Mouse (Mus musculus) embryonic facial prominence, embryonic 14.5 days (tissue): ENCODE results near the gene Thap4. TPM values are rescaled to one million over a fixed set of nuclear protein-coding genes. Genes with fewer than 3 reads are reported as not detected.

Experiments
- ATAC-seq: fragments of 200-750 bp; cut with Nextera tagmentation; 2 replicates; pipeline ENCODE4 v1.8.0; 2017; ENCODE audit warnings: low read depth, moderate number of reproducible peaks, moderate TSS enrichment
- DNase-seq: peaks from one replicate; pipeline ENCODE4 v3.0.0-alpha.2; 2015; ENCODE audit warnings: low spot score
- H3K27ac ChIP-seq: fragments of 300-500 bp; sonication (generic); replicated peaks from 2 replicates; pipeline ENCODE4 v1.5.1; 2014; ENCODE audit warnings: low read depth, mild to moderate bottlenecking, low read length, moderate library complexity
- H3K27me3 ChIP-seq: fragments of 300-500 bp; sonication (generic); replicated peaks from 2 replicates; pipeline ENCODE4 v1.6.1; 2014; ENCODE audit warnings: low read length; ENCODE audit not compliant: control insufficient read depth, insufficient read depth
- H3K36me3 ChIP-seq: fragments of 300-500 bp; sonication (generic); 2 replicates; pipeline ENCODE4 v1.6.1; 2014; ENCODE audit warnings: low read length, mixed read lengths; ENCODE audit not compliant: control insufficient read depth, insufficient read depth
- H3K4me1 ChIP-seq: fragments of 300-500 bp; sonication (generic); 2 replicates; pipeline ENCODE4 v1.6.1; 2014; ENCODE audit warnings: antibody characterized with exemption, low read length; ENCODE audit not compliant: control insufficient read depth, insufficient read depth
- H3K4me2 ChIP-seq: fragments of 300-500 bp; sonication (generic); 2 replicates; pipeline ENCODE4 v1.6.1; 2014; ENCODE audit warnings: low read depth, mild to moderate bottlenecking, low read length, moderate library complexity, mixed read lengths
- H3K4me3 ChIP-seq: fragments of 300-500 bp; sonication (generic); 2 replicates; pipeline ENCODE4 v1.5.1; 2014; ENCODE audit warnings: low read depth, mild to moderate bottlenecking, low read length
- H3K9ac ChIP-seq: fragments of 300-500 bp; sonication (generic); 2 replicates; pipeline ENCODE4 v1.6.1; 2014; ENCODE audit warnings: low read depth, mild to moderate bottlenecking, low read length, moderate library complexity, mixed read lengths
- H3K9me3 ChIP-seq: fragments of 300-500 bp; sonication (generic); 2 replicates; pipeline ENCODE4 v1.6.1; 2016; ENCODE audit warnings: low read length; ENCODE audit not compliant: control insufficient read depth
- WGBS: fragments of 180-500 bp; shearing (Covaris S2); extraction: QIAGEN DNeasy Blood & Tissue Kit; methylation state at CpG from one replicate; pipeline ENCODE4 v1.1.7; 2014; 5-methylcytosine and 5-hydroxymethylcytosine counted together
- polyA plus RNA-seq: library from polyadenylated mRNA; unstranded; fragments of >200 nt; fragmentation: Nextera tagmentation; extraction: Ambion mirVana; gene quantifications from 2 replicates; pipeline ENCODE4 v1.2.1, GENCODE M21; 2014

The Thap4 gene
- polyA plus RNA-seq, 1 experiment from 2014 or later = 44.9 TPM

- Histone ChIP-seq H3K4me1 (no peaks in the 10 kb centered on the region), H3K4me2 (no peak overlapping the region), H3K36me3 (0 out of 2 replicates have a peak, but pooled peaks cover 12% of the 10 kb centered on the region), H3K27ac (no peak overlapping the region), H3K27me3 (no peaks in the 10 kb centered on the region), H3K9me3 (no peaks in the 10 kb centered on the region), H3K9ac (no peak overlapping the region), H3K4me3 (no peak overlapping the region)
- ATAC-seq (no peak), DNase-seq (no peak)
- WGBS = 97% methylated on average over 9 of the region's 9 CpGs
These were observed 61.9 kb downstream of the Thap4 start for GRCm38 (mm10) chr1:93692773-93693172.

DNA sequence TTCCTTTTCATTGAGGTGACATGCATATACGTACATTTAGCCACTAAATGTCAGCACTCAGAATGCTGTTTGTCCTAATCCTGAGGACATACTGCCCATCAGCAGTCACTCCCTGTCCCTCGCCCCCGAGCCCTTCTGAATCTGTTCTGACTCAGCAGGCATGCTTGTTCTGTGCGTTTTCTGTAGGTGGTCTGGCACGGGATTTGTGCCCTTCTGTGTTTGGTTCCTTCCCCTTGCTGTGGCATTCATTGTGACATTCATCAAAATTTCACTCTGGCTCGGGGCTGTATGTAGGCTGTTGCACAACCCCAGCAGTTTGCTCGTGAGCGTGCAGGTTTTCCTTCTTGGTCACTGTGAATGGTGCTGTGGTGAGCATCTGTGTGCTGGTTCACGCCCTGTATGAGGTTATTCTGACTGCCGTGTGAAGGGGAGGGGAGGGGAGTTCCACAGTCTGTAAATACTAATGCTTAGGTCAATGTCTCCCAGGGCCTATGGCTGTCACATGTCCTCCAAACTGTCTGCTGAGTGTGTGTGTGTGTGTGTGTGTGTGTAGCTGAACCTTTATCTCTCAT, 62.8 kb downstream of the Thap4 start:
- no peak overlapping the region for H3K9ac ChIP-seq
- no peaks in the 10 kb centered on the region for H3K27me3 ChIP-seq
- H3K4me1 ChIP-seq = 0 out of 2 replicates have a peak, but pooled peaks cover under 1% of the 10 kb centered on the region
- 0 out of 2 replicates have a peak, but pooled peaks cover 12% of the 10 kb centered on the region for H3K36me3 ChIP-seq
- ATAC-seq (no peak), DNase-seq (no peak)
- WGBS = 78% methylated on average over 9 of the region's 10 CpGs
- H3K27ac ChIP-seq = no peak overlapping the region
- no peak overlapping the region for H3K4me3 ChIP-seq
- H3K9me3 ChIP-seq = no peaks in the 10 kb centered on the region
- H3K4me2 ChIP-seq = no peak overlapping the region

DNA sequence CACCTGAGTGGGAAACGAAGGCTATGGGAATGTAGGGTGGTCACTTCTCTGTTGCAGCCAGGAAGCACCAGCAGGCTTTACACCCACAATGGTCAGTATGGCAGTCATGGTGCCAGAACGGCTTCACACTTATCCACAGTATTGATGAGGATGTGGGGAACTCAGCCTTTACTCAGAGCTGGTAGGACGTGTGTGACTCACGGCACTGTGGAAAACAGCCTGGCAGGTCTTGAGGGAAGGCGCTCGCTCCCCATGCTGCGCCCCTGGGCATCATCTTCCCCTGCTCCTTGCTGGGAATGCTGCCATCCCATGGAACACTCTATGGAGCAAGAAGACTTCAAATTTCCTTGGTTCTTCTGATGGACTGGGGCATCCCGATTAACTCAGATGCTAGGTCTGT, 63.6 kb downstream of the Thap4 start:
- H3K36me3 ChIP-seq = 0 out of 2 replicates have a peak, but pooled peaks cover 12% of the 10 kb centered on the region
- no peak overlapping the region for H3K27ac ChIP-seq
- no peak overlapping the region for H3K4me2 ChIP-seq
- H3K9me3 ChIP-seq = no peaks in the 10 kb centered on the region
- no peaks in the 10 kb centered on the region for H3K27me3 ChIP-seq
- H3K4me3 ChIP-seq = no peak overlapping the region
- no peak for ATAC-seq
- H3K9ac ChIP-seq = no peak overlapping the region
- no peak for DNase-seq
- 0 out of 2 replicates have a peak, but pooled peaks cover 5% of the 10 kb centered on the region for H3K4me1 ChIP-seq
- 88% methylated on average over 8 of the region's 8 CpGs for WGBS

DNA sequence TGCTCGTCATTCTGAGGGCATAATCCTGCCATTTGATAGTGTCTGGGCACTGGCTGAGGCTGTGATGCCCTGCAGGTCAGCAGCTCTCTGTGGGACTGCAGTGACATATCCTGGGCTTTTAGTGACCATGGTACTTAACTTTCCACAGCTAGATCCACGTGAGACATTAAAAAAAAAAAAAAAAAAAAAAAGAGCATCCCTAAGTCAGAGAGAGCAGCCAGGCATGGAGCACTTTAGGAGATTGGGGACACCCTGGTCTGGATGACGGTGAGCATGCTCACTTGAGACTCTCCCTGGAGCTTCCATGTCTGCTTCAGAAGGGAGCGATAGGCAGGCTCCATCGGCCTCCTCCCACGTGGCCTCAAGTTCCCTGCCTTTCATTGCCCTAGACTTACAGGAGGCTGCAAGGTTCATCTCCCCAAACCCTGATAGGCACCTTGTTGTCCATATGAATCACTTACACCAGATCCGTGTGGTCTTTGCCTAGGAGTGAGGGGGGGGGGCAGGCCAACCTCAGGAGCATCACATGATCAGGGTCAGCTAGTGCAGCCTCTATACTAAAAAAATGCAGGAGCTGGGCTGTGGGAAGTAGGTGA, 64.7 kb downstream of the Thap4 start:
- DNase-seq (no peak), ATAC-seq (no peak)
- H3K9ac ChIP-seq = no peak overlapping the region
- 82% methylated on average over 7 of the region's 7 CpGs for WGBS
- H3K4me3 ChIP-seq = no peak overlapping the region
- no peak overlapping the region for H3K4me2 ChIP-seq
- 0 out of 2 replicates have a peak, but pooled peaks cover 5% of the 10 kb centered on the region for H3K36me3 ChIP-seq
- H3K27ac ChIP-seq = no peak overlapping the region
- no peaks in the 10 kb centered on the region for H3K9me3 ChIP-seq
- H3K27me3 ChIP-seq = no peaks in the 10 kb centered on the region
- H3K4me1 ChIP-seq = 0 out of 2 replicates have a peak, but pooled peaks cover 5% of the 10 kb centered on the region

- Histone ChIP-seq H3K4me2 (no peak overlapping the region), H3K27ac (no peak overlapping the region), H3K4me3 (no peak overlapping the region), H3K36me3 (no peaks in the 10 kb centered on the region), H3K4me1 (0 out of 2 replicates have a peak, but pooled peaks cover 5% of the 10 kb centered on the region), H3K9ac (no peak overlapping the region), H3K27me3 (no peaks in the 10 kb centered on the region), H3K9me3 (no peaks in the 10 kb centered on the region)
- WGBS = 87% methylated on average over 8 of the region's 8 CpGs
- ATAC-seq (no peak), DNase-seq (no peak)
These were observed 66.5 kb downstream of the Thap4 start for GRCm38 (mm10) chr1:93688154-93688553.

- Histone ChIP-seq H3K9ac (peak overlapping the region; percentile 69), H3K4me1 (0 out of 2 replicates have a peak, but pooled peaks cover 5% of the 10 kb centered on the region), H3K4me3 (peak overlapping the region; percentile 65), H3K9me3 (no peaks in the 10 kb centered on the region), H3K27me3 (no peaks in the 10 kb centered on the region), H3K27ac (0 out of 2 replicates have a peak overlapping the region, but pooled peaks have one; percentile 24), H3K36me3 (no peaks in the 10 kb centered on the region), H3K4me2 (peak overlapping the region; percentile 96)
- no peak for DNase-seq
- 56% methylated on average over 3 of the region's 3 CpGs for WGBS
- no peak for ATAC-seq
These were observed 67.7 kb downstream of the Thap4 start for GRCm38 (mm10) chr1:93686961-93687320.

DNA sequence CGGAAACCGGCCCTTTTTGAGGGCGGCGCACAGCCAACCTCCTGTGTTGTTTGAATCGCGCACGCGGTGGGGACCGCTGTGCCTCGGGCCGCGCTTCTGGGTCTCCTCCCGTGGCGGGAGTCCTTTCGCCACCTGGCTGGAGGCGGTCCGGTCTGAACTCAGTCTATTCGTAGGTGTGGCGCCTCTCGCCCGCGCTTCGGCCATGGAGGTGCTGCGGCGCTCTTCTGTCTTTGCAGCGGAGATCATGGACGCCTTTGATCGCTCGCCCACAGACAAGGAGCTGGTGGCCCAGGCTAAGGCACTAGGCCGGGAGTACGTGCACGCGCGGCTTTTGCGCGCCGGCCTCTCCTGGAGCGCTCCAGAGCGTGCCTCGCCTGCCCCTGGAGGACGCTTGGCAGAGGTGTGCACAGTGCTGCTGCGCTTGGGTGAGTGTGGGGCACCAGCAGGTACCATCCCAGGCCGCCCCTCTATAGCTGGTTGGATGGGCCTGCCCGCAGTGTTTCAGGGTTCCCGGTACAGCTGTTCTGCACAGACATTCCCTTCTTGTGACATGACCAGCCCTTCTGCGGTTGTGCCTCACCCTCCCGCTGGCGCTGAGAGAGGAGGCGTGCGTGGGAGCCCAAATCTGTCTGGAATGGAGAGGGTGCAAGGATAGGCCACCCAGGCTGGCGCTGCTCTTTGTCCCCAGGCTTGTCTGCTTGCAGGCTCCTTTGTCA, 68.3 kb downstream of the Thap4 start:
- Histone ChIP-seq H3K9me3 (no peaks in the 10 kb centered on the region), H3K27ac (0 out of 2 replicates have a peak overlapping the region, but pooled peaks have one; percentile 39), H3K4me2 (peak overlapping the region; percentile 96), H3K4me3 (peak overlapping the region; percentile 65), H3K36me3 (no peaks in the 10 kb centered on the region), H3K27me3 (no peaks in the 10 kb centered on the region), H3K9ac (peak overlapping the region; percentile 69), H3K4me1 (0 out of 2 replicates have a peak, but pooled peaks cover 5% of the 10 kb centered on the region)
- ATAC-seq = peak; percentile 86
- peak; percentile 87 for DNase-seq
- 2% methylated on average over 32 of the region's 51 CpGs for WGBS

DNA sequence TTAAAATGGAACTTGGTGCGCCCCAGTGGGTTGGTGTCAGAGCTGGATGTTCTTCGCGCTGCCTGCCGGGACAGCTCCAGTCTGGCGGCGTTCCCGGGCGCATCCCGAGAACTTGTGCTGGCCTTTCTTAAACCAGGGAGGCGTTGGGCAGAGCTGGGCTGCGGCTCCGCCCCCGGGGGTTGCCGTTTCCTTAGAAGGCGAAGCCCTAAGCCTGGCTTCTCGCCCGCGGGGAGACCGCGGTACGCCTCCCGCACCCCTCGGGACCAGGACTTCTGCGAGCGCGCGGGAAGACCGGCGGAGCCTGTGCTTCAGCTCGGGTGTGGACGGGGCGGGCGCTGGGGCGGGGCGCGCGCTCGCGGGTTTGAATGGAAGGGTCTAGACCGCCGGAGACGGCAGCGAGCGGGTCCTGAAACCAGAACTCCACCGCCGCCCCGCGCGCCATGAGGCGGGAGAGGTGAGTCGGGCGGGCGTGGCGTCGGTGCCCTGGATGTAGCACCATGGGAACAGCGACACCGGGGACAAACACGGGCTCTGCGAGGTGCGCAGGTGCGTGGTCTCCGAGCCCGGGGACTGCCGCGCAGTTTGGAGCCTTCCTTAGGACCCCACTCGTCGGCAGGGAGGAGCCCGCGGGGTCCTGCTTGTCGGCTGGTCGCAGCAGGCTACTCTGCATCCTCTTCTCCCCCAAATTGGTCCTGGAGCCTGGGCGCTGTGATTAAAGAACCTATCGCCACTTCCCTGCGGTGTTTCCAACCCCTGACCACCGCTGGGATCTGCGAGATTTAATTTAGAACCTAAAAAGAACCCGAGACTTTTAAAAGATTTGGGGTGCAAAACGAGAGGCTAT, 69.0 kb downstream of the Thap4 start, which contains the start of gene Bok:
Bok (plus strand) TSS at position 260 of the 844 bp plus-strand sequence.
- ATAC-seq (peak; percentile 77), DNase-seq (peak; percentile 92)
- 0 out of 2 replicates have a peak, but pooled peaks cover 5% of the 10 kb centered on the region for H3K4me1 ChIP-seq
- H3K36me3 ChIP-seq = no peaks in the 10 kb centered on the region
- peak within 1 kb of the TSS; percentile 69 for H3K9ac ChIP-seq
- H3K4me2 ChIP-seq = peak within 1 kb of the TSS; percentile 96
- peak within 1 kb of the TSS; percentile 39 for H3K27ac ChIP-seq
- H3K4me3 ChIP-seq = peak within 1 kb of the TSS; percentile 65
- no peaks in the 10 kb centered on the region for H3K9me3 ChIP-seq
- no peaks in the 10 kb centered on the region for H3K27me3 ChIP-seq
- 1% methylated on average over 50 of the region's 78 CpGs for WGBS
